Mouse (Mus musculus) liver, postnatal 0 days (tissue): ENCODE measurements around the gene Coq8b.
A peak's percentile ranks its signal among the peaks of the same experiment; 100 is the strongest.

Source experiments
- CTCF ChIP-seq: sonication (generic); IDR thresholded peaks from 2 replicates; pipeline ENCODE4 v1.5.1; 2016; ENCODE audit warnings: antibody characterized with exemption, low read depth
- EP300 ChIP-seq: IDR thresholded peaks from 2 replicates; pipeline ENCODE4 v1.6.1; 2016; ENCODE audit warnings: antibody characterized with exemption, low read depth, mild to moderate bottlenecking

GRCm38 (mm10) chr7:27306161-27307160 lies 73.6 kb downstream of the Coq8b start:
- peak; percentile 72 for TF ChIP-seq CTCF
- no peak for TF ChIP-seq EP300
